Mouse (Mus musculus) embryo, embryonic 10 days (tissue): ENCODE measurements at regions not wholly inside any gene's neighbourhood (a gene's known extent, or its start where the extent isn't known, plus 50 kb on each side); places are given as distances from the start of the nearest gene placed in this dataset.

ENCODE experiments used
- DNase-seq: peaks from one replicate; pipeline ENCODE4 v3.0.0-alpha.2; 2015; ENCODE audit warnings: low spot score

DNA sequence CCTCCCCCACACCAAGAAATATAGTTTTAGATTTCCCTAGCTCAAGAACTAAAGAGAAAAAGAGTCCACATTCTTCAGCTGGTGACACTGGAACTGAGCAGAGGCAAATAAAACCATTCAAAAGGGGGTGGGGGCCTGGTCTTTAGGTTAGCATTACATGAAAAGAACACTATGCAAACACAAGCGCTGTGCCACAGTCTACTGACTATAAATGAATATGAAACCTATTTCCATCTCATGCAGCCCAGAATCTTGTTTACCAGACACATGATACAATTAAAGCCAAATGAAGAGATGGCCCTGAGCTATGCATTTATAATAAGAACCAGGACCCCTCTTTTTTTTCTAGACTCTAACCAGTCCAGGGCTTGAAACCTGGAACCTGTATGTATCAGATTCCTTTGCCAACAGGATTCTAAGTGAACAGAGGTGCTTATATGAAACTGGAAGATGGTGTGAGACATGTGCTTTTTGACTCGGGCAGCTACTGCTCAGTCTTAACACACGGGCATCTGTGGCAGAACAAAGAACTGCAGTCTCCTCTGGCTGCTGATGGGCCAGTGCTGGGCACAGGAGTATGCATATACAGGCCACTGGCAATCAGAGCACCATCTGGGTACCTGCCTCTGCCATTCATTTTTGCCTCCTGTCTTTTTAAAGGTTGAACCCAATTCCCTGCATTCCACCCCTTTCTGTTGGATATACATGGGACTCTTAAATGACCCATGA lies 308.5 kb downstream of the Sox4 start:
- no peak for DNase-seq

DNA sequence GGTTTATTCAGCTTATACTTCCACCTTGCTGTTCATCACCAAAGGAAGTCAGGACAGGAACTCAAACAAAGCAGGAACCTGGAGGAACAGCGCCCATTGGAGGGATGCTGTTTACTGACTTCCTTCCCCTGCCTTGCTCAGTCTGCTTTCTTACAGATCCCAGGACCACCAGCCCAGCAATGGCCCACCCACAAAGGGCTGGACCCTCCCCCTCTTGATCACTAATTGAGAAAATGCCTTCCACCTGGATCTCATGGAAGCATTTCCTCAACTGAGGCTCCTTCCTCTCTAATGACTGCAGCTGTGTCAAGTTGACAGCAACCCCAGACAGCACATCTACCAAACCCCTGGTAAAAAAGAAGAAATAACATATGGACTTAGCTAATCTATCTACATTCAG lies 312.7 kb downstream of the Sox4 start:
- peak; percentile 59 for DNase-seq

DNA sequence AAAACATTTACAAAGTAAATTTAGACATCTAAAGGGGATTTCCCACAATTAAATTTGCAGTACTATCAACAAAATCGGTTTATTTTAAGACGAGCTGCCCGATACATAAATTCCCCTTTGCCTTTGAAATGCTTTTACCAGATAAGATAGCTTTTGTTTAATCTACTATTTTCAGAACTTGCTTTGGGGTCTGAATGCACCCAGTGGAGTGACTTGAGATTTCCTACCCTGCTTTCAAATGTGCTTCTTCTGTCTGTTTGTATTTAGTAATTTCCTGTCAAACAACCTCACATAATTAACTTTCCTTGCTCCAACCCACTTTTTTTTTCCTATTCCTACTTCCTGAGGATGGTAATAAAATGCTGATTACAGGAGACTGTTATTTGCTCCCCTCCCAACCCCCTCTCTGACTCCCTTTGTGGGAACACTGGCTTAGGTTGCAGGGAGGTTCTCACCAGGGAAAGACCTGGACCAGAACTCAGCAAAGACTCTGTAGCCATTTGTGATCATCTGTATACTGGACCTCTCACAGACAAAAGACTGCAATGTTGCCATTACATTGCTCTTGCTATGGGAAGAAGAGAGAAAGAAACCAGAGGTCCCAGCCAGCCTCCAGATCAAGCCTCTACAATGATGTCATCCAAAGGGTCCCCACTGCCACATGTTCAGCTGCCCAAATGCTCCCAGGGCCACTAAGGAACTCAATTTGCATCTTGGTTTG lies 318.1 kb downstream of the Sox4 start:
- DNase-seq: no peak

DNA sequence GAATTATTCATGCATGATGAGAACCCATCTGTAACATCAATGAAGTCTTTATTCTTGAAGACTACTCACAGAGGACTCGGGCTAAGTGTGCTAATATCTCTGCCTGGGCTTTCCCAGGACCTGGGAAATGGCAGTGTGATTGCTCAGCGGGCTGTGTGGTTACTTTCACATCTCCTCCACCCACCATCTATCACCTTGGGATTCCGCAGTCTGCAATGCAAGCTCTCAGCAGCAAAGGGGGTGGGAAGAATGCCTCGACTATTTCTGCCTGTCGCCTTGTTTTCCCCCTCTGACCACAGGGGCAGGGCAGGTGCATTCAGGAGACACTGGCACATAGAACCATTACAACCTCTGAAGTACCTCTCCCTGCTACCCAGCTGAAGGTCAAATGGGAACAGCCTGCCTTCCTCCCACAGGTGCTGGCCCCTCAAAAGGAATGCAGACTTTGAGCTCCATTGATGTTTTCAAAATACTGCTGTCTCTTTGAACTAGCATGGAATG lies 319.9 kb downstream of the Sox4 start:
- peak; percentile 44 for DNase-seq

DNA sequence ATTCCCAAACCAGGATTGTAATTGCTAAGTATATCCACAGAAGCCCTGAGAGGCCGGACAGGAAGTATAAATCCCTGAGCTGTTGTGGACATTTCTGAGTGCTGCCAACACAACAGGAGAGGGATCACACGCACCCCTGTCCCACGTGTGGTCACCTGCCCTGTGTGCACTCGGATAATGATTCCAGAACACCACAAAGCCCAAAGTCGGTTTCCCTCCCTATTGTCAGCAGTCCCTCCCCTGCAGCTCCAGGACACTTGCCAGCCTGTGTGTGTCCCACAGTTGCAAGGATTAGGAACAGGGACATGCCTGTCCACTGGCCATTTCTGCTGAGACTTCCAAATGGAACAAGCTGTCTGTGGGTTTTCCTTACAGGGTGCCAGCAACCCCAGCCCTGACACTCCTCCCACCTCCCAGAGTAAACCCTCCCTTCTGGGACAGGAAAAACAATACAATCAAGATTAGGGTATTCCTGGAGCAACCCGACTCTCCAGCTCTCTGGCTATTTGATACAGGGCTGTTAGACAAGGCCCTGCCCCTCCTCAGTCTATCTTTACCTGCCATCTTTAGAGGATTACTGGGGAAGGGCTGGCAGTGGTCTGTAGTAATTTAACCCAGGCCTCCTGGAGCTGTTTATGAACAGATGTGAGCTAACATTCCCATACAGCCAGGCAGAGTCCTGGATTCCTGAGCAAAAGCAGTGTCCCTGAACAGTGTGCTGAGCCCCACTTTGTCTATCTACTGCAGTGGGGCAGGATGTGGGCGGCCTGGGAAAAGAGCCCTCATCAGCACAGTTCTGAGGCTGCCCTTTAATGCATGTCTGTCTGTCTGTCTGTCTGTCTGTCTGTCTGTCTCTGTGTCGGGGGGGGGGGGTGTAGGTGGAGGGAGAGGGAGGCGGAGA lies 323.8 kb downstream of the Sox4 start:
- DNase-seq: peak; percentile 73

DNA sequence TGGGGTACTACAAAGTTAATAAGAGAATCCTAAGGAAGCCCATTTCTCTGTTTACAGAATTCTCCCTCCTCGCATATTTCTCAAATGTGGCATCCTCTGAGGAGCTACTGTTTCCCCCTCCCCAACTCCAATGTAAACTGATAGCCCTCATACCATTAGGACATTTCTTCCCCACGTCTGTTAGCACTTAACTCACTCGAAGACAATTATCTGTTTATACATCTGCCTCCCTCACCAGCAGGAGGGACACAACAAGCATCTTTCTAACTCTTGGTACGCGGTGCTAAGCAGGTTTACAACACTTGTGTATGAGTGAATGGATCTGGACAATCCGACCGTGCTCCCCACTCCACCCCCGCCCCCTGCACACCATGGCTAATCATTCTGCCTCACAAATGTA lies 324.8 kb downstream of the Sox4 start:
- DNase-seq: peak; percentile 59

DNA sequence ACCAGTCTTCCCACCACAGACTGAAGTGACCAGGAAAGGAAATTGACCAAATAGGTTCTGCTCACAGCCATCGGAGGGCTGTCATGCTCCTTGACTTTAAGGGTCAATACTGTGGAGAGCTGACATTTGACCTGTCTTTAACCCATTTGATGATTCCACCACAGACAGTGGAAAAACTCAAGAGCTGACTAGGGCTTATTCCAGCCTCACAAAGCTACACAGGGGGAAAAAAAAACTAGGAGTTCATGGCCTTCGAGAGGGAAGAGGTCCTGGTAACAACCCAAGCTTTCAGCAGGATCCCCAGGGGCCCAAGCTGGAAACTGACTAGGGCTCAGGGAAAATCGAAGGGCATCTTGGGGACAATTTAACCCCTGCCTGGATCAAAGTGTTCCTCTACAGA lies 334.6 kb downstream of the Sox4 start:
- peak; percentile 65 for DNase-seq

DNA sequence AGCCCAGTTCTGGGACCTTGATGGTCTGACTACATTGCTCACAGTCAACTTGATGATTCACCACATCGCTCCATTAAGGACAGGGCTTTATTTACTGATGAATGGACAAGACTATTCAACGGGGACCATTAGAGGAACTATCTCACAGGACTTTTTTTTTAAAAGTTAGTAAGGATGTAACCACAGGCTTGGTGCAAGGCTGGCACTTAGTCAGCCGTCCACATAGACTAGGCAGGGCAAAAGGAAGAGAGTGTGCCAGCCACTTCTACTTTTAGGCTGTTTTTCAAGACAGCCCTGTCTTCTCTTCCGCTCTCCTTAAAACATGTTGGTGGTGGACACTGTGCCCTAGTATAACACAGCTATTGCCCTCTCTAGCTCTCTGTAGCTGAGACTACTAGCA lies 336.0 kb downstream of the Sox4 start:
- DNase-seq: no peak

DNA sequence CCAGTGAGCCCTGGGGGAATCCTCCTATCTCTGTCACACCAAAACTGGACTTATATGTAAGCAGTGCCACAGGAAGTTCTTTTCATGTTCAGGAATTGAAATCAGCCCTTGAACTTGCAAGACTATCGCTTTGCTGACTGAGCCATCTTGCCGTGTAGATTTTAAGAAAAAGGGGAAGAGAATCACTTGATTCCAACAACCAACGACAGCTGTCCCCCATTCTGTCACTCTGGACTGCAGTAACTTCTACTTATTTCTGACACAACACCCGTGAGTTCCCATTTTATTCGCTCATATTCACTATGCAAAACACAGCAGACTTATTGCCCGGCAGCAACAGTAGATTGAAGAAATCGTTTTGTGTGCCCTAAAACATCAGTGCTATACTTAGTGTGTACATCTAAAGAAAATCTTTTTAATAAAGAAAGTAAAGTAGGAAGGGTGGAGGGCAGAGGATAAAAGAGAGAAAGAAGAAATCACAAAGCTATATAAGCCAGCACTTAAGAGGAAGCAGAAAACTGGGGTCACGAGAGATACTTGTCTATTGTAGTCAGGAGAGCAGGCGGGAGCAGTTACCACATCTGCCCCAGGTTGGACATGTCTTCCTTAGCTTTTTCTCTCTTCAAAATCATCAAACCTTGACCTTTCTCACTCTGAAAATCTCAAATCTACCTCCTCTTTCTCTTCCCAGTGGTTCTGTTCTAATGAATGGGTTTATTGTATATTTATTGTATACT lies 336.7 kb downstream of the Sox4 start:
- DNase-seq: no peak

DNA sequence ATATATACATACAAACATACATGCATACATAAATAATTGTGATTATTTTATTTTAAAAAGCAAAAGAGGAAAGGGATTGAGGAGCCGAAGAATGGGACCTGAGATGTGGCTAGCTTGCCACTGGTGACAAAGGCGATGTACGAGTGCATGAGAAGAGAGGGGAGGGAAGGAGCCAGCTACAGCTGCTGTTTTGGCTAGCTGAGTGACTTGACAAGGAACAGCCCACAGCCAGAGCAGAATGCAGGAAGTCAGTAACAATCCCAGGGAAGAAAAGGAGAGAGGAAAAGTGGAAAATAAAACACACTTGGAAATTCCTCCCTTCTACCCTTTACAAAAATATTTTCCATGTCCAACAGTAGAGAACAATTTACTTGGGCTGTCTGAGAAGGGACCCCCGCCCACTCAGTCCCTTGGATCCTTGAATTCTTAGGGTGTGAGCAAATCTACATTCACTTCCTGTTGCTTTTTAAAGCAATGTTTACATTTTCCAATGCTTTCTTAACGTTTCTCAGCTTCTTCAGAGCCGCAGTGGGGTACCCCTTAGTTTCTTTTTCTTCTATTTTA lies 345.9 kb downstream of the Sox4 start:
- peak; percentile 30 for DNase-seq

DNA sequence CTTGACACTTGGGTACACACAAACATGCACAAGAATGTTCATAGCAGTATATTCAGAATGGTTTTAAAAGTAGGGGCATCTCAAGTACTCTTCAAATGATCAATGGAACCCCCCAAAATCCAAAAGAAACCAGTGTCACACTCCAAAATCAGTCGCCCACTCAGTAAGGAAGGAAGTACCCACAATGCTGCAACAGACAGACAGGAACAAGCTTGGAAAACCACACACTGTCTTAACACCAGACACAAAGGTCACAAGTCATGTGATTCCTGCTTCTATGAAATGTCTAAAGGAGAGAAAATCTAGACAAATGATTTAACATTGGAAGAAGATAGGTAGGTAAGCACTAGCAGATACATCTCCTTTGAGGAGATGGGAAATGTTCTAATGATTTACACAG lies 346.9 kb downstream of the Sox4 start:
- DNase-seq: no peak

DNA sequence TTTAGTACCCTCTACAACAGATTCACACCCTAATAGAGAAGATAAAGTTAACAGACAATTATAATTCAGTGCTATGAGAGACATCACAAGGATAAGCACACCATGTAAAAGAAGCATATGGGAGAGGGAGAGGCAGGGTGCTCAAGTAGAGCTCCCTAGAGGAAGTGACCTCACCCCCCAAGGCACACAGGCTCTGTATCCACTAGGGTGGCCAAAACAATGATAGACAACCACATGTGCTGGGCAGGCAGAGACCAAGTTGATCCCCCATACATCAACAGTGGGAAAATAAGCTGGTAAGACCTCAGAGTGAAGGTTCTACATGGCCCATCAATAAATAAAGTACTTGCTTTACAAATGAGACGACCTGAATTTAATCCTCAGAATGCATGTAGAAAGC lies 347.7 kb downstream of the Sox4 start:
- no peak for DNase-seq

DNA sequence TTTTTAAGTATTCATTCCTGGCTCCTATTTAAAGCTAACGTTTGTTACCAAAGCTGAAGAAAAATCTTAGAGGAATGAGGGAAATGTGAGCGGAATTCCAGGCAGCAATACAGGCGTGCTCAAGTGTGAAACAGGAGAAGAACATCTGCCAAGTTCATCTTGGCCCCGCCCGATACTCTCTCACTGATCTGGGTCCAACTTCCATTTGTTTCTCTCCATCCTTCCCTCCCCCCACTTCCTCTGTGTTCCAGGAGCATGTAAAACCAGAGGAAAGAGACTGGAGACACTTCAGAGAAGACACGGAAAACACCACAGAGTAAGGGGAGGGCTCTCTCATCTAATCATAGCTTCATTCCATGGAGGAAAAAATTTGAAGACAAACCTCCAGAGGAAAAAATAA lies 346.7 kb downstream of the Gm11361 start:
- peak; percentile 47 for DNase-seq

DNA sequence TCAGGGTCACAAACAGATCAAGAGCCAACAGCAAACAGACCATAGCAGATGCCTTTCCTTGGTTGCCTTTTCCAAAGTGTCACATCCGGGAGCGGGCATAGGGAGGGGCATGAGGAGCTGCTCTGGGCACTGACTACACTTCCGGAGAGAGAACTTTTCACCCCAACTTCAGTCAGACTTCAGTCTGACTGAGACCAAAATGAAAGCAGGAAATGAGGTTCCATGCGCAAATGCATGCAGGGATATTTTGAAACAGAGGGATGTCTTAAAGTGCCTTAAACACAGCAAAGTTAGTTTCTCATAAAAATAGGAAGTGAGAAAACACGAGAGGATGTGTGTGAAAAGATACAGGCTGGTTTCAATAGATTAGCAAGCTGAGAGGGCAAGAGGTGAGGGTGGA lies 343.5 kb downstream of the Gm11361 start:
- no peak for DNase-seq

DNA sequence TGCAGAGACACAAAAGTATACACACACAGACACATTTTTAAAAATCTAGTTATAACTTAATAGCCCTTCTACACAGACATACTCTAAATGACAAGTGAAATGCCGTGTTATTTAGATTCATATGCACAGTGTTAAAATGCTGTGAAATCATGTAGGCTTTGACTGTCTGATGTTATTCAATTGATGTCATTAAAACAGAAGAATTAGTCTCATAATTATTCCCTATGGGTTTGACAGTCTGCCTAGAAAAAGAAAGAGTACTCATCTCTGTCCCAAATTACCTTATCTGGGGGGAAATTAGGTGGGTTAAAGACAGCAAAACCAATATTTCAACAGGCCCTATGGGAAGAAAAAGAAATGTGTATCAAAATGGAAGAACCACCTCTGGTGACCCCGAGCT lies 339.0 kb downstream of the Gm11361 start:
- no peak for DNase-seq

DNA sequence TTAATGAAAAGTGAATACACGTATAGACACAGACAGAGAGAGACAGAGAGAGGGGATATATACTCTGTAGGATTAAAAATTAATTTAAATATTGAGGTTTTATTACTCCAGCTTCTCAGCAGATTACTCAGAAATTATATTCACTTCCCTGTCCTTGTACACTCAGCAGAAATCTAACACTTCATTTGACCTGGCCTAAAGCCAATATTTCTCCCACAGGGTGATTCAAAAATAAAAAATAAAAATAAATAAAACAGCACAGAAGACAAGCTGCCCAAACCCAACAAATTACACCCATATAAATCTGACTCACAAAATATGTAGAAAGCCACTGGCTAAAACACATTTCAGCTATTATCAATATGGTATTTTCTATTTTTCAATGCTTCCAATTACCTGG lies 334.8 kb downstream of the Gm11361 start:
- no peak for DNase-seq

DNA sequence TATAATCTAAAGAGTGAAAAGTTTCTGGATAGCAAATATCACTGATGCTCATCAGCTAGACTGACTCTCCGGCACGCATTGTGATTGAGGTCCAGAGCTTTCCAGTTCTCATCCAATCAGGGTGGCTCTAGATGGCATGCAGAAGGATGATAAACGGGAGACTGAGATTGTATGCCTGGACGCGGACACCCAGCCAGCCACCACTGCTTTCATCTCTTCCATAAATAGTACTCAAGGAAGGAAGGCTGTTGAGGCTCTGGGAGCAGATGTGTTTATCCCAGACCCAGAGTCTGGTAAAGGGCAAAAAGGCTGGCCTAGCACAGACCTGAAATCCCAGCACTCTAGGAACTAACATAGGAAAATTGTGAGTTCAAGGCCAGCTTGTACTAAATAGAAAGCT lies 330.6 kb downstream of the Gm11361 start:
- no peak for DNase-seq

DNA sequence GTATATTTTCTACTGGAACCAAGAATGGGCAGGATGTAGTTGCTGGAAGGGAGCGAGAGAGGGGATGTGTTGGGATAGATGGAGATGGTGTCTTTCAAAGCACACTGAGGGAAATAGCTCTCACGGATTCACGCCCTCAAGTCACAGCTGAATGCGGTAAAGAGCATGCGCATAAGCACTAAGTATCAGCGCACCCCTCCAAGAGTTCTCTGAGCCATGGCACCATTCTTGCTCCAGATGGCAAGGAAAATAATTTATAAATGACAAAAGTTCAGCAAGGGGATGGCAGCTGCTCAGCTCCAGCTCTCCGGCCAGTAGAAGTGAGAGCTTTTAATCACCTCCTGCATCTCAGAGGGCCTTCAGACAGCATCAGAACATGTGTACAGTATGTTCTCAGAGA lies 329.4 kb downstream of the Gm11361 start:
- no peak for DNase-seq

DNA sequence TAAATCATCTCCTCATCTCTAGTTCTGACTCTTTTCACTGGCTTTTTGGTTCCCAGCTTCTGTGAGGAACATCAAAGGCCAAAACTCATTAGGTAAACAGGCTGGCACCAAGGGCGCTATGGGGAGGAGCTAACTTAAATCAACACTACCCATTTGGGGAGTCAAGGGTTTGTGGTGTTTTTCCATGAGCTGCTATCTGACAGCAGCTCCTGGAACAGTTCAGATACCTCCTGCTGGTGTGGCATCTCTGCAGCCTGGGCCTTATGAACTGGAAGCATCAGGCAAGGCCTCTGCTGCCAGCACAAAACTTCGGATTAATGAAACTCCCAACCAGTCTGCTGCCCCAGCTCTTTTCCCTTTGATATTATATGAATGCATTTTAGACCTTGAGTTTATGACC lies 328.8 kb downstream of the Gm11361 start:
- DNase-seq: no peak

DNA sequence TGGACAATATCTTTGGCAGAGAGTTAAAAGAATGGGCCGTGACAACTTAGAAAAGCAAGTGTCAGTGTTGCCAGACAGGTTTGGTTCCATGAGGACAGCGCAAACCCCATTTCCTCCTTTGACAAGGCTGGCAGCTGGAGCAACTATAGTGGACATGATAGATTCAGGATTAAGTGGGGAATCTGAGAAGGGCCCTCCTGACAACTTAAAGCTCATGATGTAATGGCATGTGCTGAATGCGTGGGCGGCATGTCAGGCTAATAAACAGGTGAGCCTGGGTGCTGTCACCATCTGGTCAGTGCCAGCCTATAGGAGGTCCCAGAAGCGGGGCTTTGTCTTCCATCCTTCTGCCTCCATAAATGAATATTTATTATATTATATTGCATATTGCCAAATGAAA lies 326.3 kb downstream of the Gm11361 start:
- DNase-seq: peak; percentile 36

DNA sequence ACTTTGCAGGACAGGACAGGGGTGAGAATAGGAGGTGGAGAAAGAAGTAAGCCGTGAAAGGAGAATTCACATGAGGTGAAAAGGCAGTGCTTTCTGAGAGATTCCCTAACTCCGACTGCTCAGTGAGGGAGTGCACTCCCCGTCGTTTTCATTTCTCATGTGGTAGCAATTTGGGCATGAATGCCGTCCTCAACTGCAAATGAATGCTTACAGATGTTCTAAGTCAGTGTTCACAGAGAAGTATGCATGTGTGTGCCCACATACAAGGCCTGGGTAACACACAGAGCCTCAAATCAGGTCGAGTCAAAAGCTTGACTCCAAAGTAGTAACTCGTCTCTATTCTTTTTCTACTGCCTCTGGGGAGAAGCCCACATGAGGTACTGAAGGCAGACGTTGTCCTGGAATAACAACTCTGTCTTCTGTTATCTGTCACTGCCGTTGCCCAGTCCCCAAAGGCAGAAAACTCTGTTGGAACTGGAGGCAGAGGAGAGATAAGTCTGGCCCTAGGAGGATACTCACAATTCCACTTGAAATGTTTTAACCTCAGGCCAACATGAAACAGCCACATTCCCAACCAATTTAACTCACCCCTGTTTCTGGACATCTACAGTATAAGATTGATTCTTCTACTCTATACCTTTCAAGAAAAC lies 318.0 kb downstream of the Gm11361 start:
- peak; percentile 21 for DNase-seq
